15 mouse cellular contexts compared by ENCODE assay signal in the genomic region with DNA sequence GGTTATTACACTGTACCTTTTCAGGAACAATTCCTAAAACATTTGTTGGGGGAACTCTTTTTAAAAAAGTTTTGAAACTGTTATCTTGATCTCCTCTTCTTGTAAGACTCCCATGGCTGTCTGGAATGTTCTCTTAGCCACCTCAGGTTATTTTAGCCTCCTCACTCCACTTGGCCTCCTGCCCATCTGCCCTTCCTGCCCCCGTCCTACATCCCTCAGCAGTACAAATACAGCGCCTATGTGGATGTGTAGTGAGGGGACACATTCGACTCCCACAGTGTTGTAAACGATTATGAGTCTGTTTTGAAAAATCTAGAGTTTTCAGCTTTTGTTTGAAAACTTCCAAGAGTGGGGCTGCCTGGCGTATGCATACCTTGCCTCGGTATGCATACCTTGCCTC. TPM values are rescaled to one million over a fixed set of nuclear protein-coding genes. Genes with fewer than 3 reads are reported as not detected.
DNase-seq lines count a peak whose midpoint lies in the region; ATAC-seq and TF ChIP-seq lines count a peak whose summit lies in the region.
"Had no signal": no experiment of that assay in that cellular context is flagged by ENCODE, and none has a peak within 500 bp of the region (broad histone marks: within the 10 kb centered on the region; RNA-seq: fewer than 3 reads in every experiment).

No protein-coding gene starts in this region.

- H3K4me1 ChIP-seq in kidney, adult 2 months (ENCODE audit: control insufficient read depth, insufficient read depth, low read length): peaks cover 5% of the 10 kb centered on the region; the same call in 1 of the 2 replicates
- H3K4me1 ChIP-seq in kidney, embryonic 16.5 days (ENCODE audit: insufficient read depth, low read length): peaks cover 11% of the 10 kb centered on the region
- H3K4me1 ChIP-seq in midbrain, embryonic 13.5 days (replicated peaks): peaks cover 24% of the 10 kb centered on the region
- H3K4me1 ChIP-seq in midbrain, embryonic 11.5 days (ENCODE audit: control insufficient read depth, insufficient read depth, low read length): peaks cover 11% of the 10 kb centered on the region
- H3K4me1 ChIP-seq in neural tube, embryonic 14.5 days (ENCODE audit: control insufficient read depth, insufficient read depth, low read length): peaks cover 10% of the 10 kb centered on the region; the same call in 1 of the 2 replicates
- H3K4me1 ChIP-seq: stomach, embryonic 15.5 days had no signal

- no peak overlapping the region for H3K9ac ChIP-seq in kidney, embryonic 16.5 days (replicated peaks; ENCODE audit: low read length)
- H3K9ac ChIP-seq in midbrain, embryonic 13.5 days (replicated peaks): no peak overlapping the region
- no peak overlapping the region for H3K9ac ChIP-seq in midbrain, embryonic 11.5 days (ENCODE audit: low read length)
- no peak overlapping the region for H3K9ac ChIP-seq in neural tube, embryonic 14.5 days (replicated peaks; ENCODE audit: low read depth, low read length)
- H3K9ac ChIP-seq: hindbrain, embryonic 12.5 days; liver, embryonic 14.5 days; midbrain, embryonic 12.5 days; stomach, embryonic 15.5 days had no signal

- 58% methylated on average over 6 of the region's 6 CpGs for WGBS in kidney, adult 2 months
- 49% methylated on average over 6 of the region's 6 CpGs for WGBS in kidney, embryonic 16.5 days
- WGBS in midbrain, embryonic 13.5 days: 88% methylated on average over 6 of the region's 6 CpGs
- 88% methylated on average over 6 of the region's 6 CpGs for WGBS in midbrain, embryonic 11.5 days
- WGBS in neural tube, embryonic 14.5 days: 76% methylated on average over 6 of the region's 6 CpGs

- H3K27ac ChIP-seq in kidney, adult 2 months (ENCODE audit: insufficient read depth, low read depth, low read length): no peak overlapping the region
- no peak overlapping the region for H3K27ac ChIP-seq in kidney, embryonic 16.5 days (ENCODE audit: low read length)
- peak overlapping the region; percentile 86 for H3K27ac ChIP-seq in midbrain, embryonic 13.5 days
- H3K27ac ChIP-seq in midbrain, embryonic 11.5 days (ENCODE audit: low read depth, low read length): no peak overlapping the region
- H3K27ac ChIP-seq in neural tube, embryonic 14.5 days (ENCODE audit: low read depth, low read length): peak overlapping the region; percentile 57
- H3K27ac ChIP-seq: liver, embryonic 14.5 days; stomach, embryonic 15.5 days had no signal

- peak; percentile 24 for DNase-seq in gastrocnemius, adult 18-20 months (ENCODE audit: low spot score)
- no peak for DNase-seq in gastrocnemius, postnatal 4 days (ENCODE audit: low spot score in 2 of 2)
- peak; percentile 33 for DNase-seq in kidney, adult 2 months
- no peak for DNase-seq in midbrain, embryonic 11.5 days (ENCODE audit: low spot score, missing footprints)
- DNase-seq in left cerebral cortex, postnatal 36 days (ENCODE audit: low spot score in 2 of 2): no peak
- DNase-seq: left cerebral cortex, postnatal 4 days; right cerebral cortex, postnatal 25 days; thymus, postnatal 4 days had no signal

- TF ChIP-seq CTCF in kidney, adult 2 months (conservative IDR thresholded peaks at IDR 0.05; ENCODE audit: insufficient read depth, insufficient read length, low read depth, low read length): no peak

- no peaks in the 10 kb centered on the region for H3K36me3 ChIP-seq in kidney, adult 2 months (ENCODE audit: control insufficient read depth, insufficient read depth, low read length)
- H3K36me3 ChIP-seq in kidney, embryonic 16.5 days (ENCODE audit: insufficient read depth, low read length): no peaks in the 10 kb centered on the region
- peaks cover 16% of the 10 kb centered on the region for H3K36me3 ChIP-seq in midbrain, embryonic 13.5 days
- H3K36me3 ChIP-seq in midbrain, embryonic 11.5 days (ENCODE audit: control insufficient read depth, insufficient read depth, low read length): no peaks in the 10 kb centered on the region
- H3K36me3 ChIP-seq in neural tube, embryonic 14.5 days (ENCODE audit: control insufficient read depth, insufficient read depth, low read length): peaks cover 6% of the 10 kb centered on the region; the same call in 1 of the 2 replicates
- H3K36me3 ChIP-seq: stomach, embryonic 15.5 days had no signal

- no peak for ATAC-seq in kidney, embryonic 16.5 days (ENCODE audit: low FRiP score, low TSS enrichment)
- no peak for ATAC-seq in midbrain, embryonic 13.5 days
- no peak for ATAC-seq in midbrain, embryonic 11.5 days (ENCODE audit: low FRiP score)
- ATAC-seq in neural tube, embryonic 14.5 days (ENCODE audit: low read depth): no peak

- H3K4me3 ChIP-seq in kidney, adult 2 months (ENCODE audit: insufficient read depth, low read depth, low read length): no peak overlapping the region
- H3K4me3 ChIP-seq in kidney, embryonic 16.5 days (ENCODE audit: low read length): no peak overlapping the region
- no peak overlapping the region for H3K4me3 ChIP-seq in midbrain, embryonic 13.5 days (replicated peaks)
- H3K4me3 ChIP-seq in midbrain, embryonic 11.5 days (ENCODE audit: low read depth, low read length): no peak overlapping the region
- no peak overlapping the region for H3K4me3 ChIP-seq in neural tube, embryonic 14.5 days (ENCODE audit: low read depth, low read length)
- H3K4me3 ChIP-seq: hindbrain, embryonic 12.5 days; midbrain, embryonic 12.5 days; stomach, embryonic 15.5 days had no signal

- no peaks in the 10 kb centered on the region for H3K9me3 ChIP-seq in kidney, embryonic 16.5 days (ENCODE audit: low read length)
- H3K9me3 ChIP-seq in midbrain, embryonic 13.5 days: no peaks in the 10 kb centered on the region
- H3K9me3 ChIP-seq in midbrain, embryonic 11.5 days (ENCODE audit: control insufficient read depth, low read length): no peaks in the 10 kb centered on the region
- H3K9me3 ChIP-seq in neural tube, embryonic 14.5 days (ENCODE audit: control insufficient read depth, low read length): no peaks in the 10 kb centered on the region
- H3K9me3 ChIP-seq: hindbrain, embryonic 12.5 days; midbrain, embryonic 12.5 days; stomach, embryonic 15.5 days had no signal

- no peak for TF ChIP-seq POLR2A in kidney, adult 2 months (IDR thresholded peaks at IDR 0.05; ENCODE audit: low read depth, low read length)

- H3K4me2 ChIP-seq in kidney, embryonic 16.5 days (replicated peaks; ENCODE audit: low read depth, low read length): no peak overlapping the region
- no peak overlapping the region for H3K4me2 ChIP-seq in midbrain, embryonic 13.5 days (replicated peaks)
- H3K4me2 ChIP-seq in midbrain, embryonic 11.5 days: no peak overlapping the region
- H3K4me2 ChIP-seq in neural tube, embryonic 14.5 days (ENCODE audit: low read depth, low read length): no peak overlapping the region
- H3K4me2 ChIP-seq: hindbrain, embryonic 12.5 days; midbrain, embryonic 12.5 days; stomach, embryonic 15.5 days had no signal

- no peaks in the 10 kb centered on the region for H3K27me3 ChIP-seq in kidney, adult 2 months (replicated peaks; ENCODE audit: control insufficient read depth, insufficient read depth, low read length)
- H3K27me3 ChIP-seq in kidney, embryonic 16.5 days (ENCODE audit: insufficient read depth, low read length): no peaks in the 10 kb centered on the region
- no peaks in the 10 kb centered on the region for H3K27me3 ChIP-seq in midbrain, embryonic 13.5 days
- H3K27me3 ChIP-seq in midbrain, embryonic 11.5 days (ENCODE audit: control insufficient read depth, insufficient read depth, low read length): no peaks in the 10 kb centered on the region
- H3K27me3 ChIP-seq in neural tube, embryonic 14.5 days (ENCODE audit: control insufficient read depth, insufficient read depth, low read length): no peaks in the 10 kb centered on the region
- H3K27me3 ChIP-seq: hindbrain, embryonic 12.5 days; midbrain, embryonic 12.5 days; stomach, embryonic 15.5 days had no signal

- intact Hi-C loops in left cerebral cortex, postnatal 36 days (cut with DNase I): no loop called here

RNA-seq across cellular contexts. Expression of a gene that starts 43.5 kb away (rescaled TPM):
- total RNA-seq in gastrocnemius, adult 18-20 months (2021): 1 to 10 TPM; 4.6 to 6.3 TPM
- 1 to 10 TPM; 7.9 to 8.3 TPM for total RNA-seq in gastrocnemius, postnatal 4 days (2021)
- 1.1 and 1.5 TPM in 2 replicates for polyA plus RNA-seq in kidney, adult 2 months (2012; rRNA removed)
- 6.6 and 6.7 TPM in 2 replicates for polyA plus RNA-seq in kidney, embryonic 16.5 days (2015; fragmentation: Nextera tagmentation; extraction: Ambion mirVana)
- 31.1 and 31.5 TPM in 2 replicates for polyA plus RNA-seq in midbrain, embryonic 13.5 days (2015; fragmentation: Nextera tagmentation; extraction: Ambion mirVana)
- 18.6 and 19.3 TPM in 2 replicates for polyA plus RNA-seq in midbrain, embryonic 11.5 days (2014; fragmentation: Nextera tagmentation; extraction: Ambion mirVana)
- 21.8 and 22.4 TPM in 2 replicates for polyA plus RNA-seq in neural tube, embryonic 14.5 days (2014; fragmentation: Nextera tagmentation; extraction: Ambion mirVana)
- 10 to 100 TPM; 52.7 to 59.2 TPM for total RNA-seq in left cerebral cortex, postnatal 36 days (2021)

Comparison
In these comparisons a context has a peak if more than half of its experiments do, and no peak if none do; other contexts are left out.
1. DNase-seq: peak in gastrocnemius, adult 18-20 months (single experiment) and kidney, adult 2 months (single experiment); none in gastrocnemius, postnatal 4 days (0 of 2), midbrain, embryonic 11.5 days (single experiment) and left cerebral cortex, postnatal 36 days (0 of 2).
2. H3K27ac ChIP-seq: peak in midbrain, embryonic 13.5 days (single experiment) and neural tube, embryonic 14.5 days (single experiment); none in kidney, adult 2 months (single experiment), kidney, embryonic 16.5 days (single experiment) and midbrain, embryonic 11.5 days (single experiment).